In the genomic region with DNA sequence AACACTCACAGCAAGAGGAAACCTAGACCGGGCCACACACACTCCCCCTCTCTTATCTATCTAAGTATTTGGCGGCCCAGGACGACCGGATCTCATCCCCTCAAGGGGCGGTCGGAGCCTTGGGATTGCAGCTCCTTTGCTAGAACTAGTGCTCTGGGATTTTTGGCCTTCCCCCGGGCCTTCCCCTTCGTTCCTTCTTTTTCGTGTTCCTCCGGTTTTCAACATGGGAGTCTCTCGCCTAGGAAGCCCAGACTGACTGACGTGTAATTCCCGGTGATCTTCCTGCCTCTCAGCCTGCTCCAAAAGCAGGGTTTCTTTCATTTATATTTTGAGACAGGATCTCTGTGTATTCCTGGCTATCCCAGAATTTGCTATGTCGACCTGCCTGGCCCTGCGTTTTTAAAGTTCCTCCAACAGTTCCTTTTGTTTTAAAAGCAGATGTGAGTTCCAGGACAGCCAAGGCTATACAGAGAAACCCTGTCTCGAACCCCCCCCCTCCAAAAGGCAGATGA, we compare ENCODE assay signal across 11 mouse cellular contexts. TPM values are rescaled to one million over a fixed set of nuclear protein-coding genes. Genes with fewer than 3 reads are reported as not detected.
DNase-seq lines count a peak whose midpoint lies in the region; ATAC-seq and TF ChIP-seq lines count a peak whose summit lies in the region.
"Not testable (repeated sequence)": the region's sequence is repeated elsewhere in the genome, so short reads cannot be mapped to it uniquely, and the experiment has no call there.
"Had no signal": no experiment of that assay in that cellular context is flagged by ENCODE, and none has a peak within 500 bp of the region (broad histone marks: within the 10 kb centered on the region; RNA-seq: fewer than 3 reads in every experiment).

No protein-coding gene starts in this region.

- not testable (repeated sequence) for H3K36me3 ChIP-seq in embryonic facial prominence, embryonic 14.5 days (ENCODE audit: control insufficient read depth, insufficient read depth, low read length); hindbrain, embryonic 14.5 days (replicated peaks; ENCODE audit: control insufficient read depth, insufficient read depth); liver, postnatal 0 days (replicated peaks; ENCODE audit: insufficient read depth, low read length); myocyte (ENCODE audit: control insufficient read depth, insufficient read depth); stomach, embryonic 16.5 days (ENCODE audit: control insufficient read depth, insufficient read depth, low read length)

- H3K27ac ChIP-seq in embryonic facial prominence, embryonic 14.5 days (replicated peaks; ENCODE audit: low read depth, low read length), result peak overlapping the region; percentile 91
- peak overlapping the region; percentile 95 for H3K27ac ChIP-seq in gastrocnemius, adult 2 months
- peak overlapping the region; percentile 97 for H3K27ac ChIP-seq in hindbrain, embryonic 14.5 days
- H3K27ac ChIP-seq in left cerebral cortex, adult 2 months, result peak overlapping the region; percentile 98
- H3K27ac ChIP-seq in liver, postnatal 0 days (ENCODE audit: low read depth), result peak overlapping the region; percentile 90
- H3K27ac ChIP-seq in stomach, embryonic 16.5 days (ENCODE audit: low read length), result peak overlapping the region; percentile 73

- not testable (repeated sequence) for TF ChIP-seq CTCF in gastrocnemius, adult 2 months (IDR thresholded peaks at IDR 0.05); left cerebral cortex, adult 2 months (IDR thresholded peaks at IDR 0.05); liver, postnatal 0 days (IDR thresholded peaks at IDR 0.05; ENCODE audit: low read depth)

- H3K4me1 ChIP-seq in embryonic facial prominence, embryonic 14.5 days (ENCODE audit: control insufficient read depth, insufficient read depth, low read length); hindbrain, embryonic 14.5 days (replicated peaks; ENCODE audit: control insufficient read depth, insufficient read depth, low read length); liver, postnatal 0 days (ENCODE audit: insufficient read depth); stomach, embryonic 16.5 days (ENCODE audit: control insufficient read depth, insufficient read depth, low read length): not testable (repeated sequence)

- DNase-seq in MN1 (ENCODE audit: low spot score), result peak; percentile 29
- DNase-seq in embryonic facial prominence, embryonic 14.5 days (ENCODE audit: low spot score); gastrocnemius, adult 2 months; hindbrain, embryonic 14.5 days (ENCODE audit: low spot score); left cerebral cortex, adult 2 months (ENCODE audit: extremely low spot score in 1 of 2, low spot score in 2 of 2); liver, postnatal 0 days: not testable (repeated sequence)

- ATAC-seq in embryonic facial prominence, embryonic 14.5 days (ENCODE audit: low read depth); hindbrain, embryonic 14.5 days (ENCODE audit: low FRiP score); liver, postnatal 0 days; stomach, embryonic 16.5 days (ENCODE audit: insufficient read depth, low FRiP score): not testable (repeated sequence)

- H3K4me3 ChIP-seq in embryonic facial prominence, embryonic 14.5 days (ENCODE audit: low read depth, low read length), result peak overlapping the region; percentile 29
- peak overlapping the region; percentile 67 for H3K4me3 ChIP-seq in gastrocnemius, adult 2 months
- H3K4me3 ChIP-seq in hindbrain, embryonic 14.5 days (replicated peaks; ENCODE audit: low read length), result peak overlapping the region; percentile 22
- H3K4me3 ChIP-seq in left cerebral cortex, adult 2 months, result peak overlapping the region; percentile 41
- peak overlapping the region; percentile 39 for H3K4me3 ChIP-seq in liver, postnatal 0 days (ENCODE audit: low read depth, low read length)
- H3K4me3 ChIP-seq in myocyte, result not testable (repeated sequence)
- peak overlapping the region; percentile 32 for H3K4me3 ChIP-seq in stomach, embryonic 16.5 days (replicated peaks; ENCODE audit: low read length)

- peak overlapping the region; percentile 46 for H3K4me2 ChIP-seq in embryonic facial prominence, embryonic 14.5 days (ENCODE audit: low read depth, low read length)
- H3K4me2 ChIP-seq in hindbrain, embryonic 14.5 days (replicated peaks), result peak overlapping the region; percentile 51
- H3K4me2 ChIP-seq in liver, postnatal 0 days (ENCODE audit: low read depth, low read length), result peak overlapping the region; percentile 60
- peak overlapping the region; percentile 51 for H3K4me2 ChIP-seq in myocyte (ENCODE audit: low read depth)
- peak overlapping the region; percentile 45 for H3K4me2 ChIP-seq in stomach, embryonic 16.5 days (ENCODE audit: low read depth, low read length)

- not testable (repeated sequence) for TF ChIP-seq EP300 in liver, postnatal 0 days (IDR thresholded peaks at IDR 0.05; ENCODE audit: low read depth)

- H3K27me3 ChIP-seq in embryonic facial prominence, embryonic 14.5 days (replicated peaks; ENCODE audit: control insufficient read depth, insufficient read depth, low read length); hindbrain, embryonic 14.5 days (ENCODE audit: control insufficient read depth, insufficient read depth, low read length); liver, postnatal 0 days (ENCODE audit: insufficient read depth, low read length); myocyte (ENCODE audit: control insufficient read depth, insufficient read depth, insufficient read length); stomach, embryonic 16.5 days (ENCODE audit: control insufficient read depth, insufficient read depth, low read length): not testable (repeated sequence)

- not testable (repeated sequence) for H3ac ChIP-seq in myocyte (ENCODE audit: control insufficient read depth, insufficient read length)

- H3K79me2 ChIP-seq in myocyte (ENCODE audit: control insufficient read depth, insufficient read depth), result not testable (repeated sequence)

- TF ChIP-seq POLR2A in myocyte (IDR thresholded peaks at IDR 0.05; ENCODE audit: insufficient read length, low read depth), result not testable (repeated sequence)

- WGBS in embryonic facial prominence, embryonic 14.5 days, result 10% methylated on average over 15 of the region's 16 CpGs
- WGBS in hindbrain, embryonic 14.5 days, result 18% methylated on average over 12 of the region's 16 CpGs
- WGBS in liver, postnatal 0 days (ENCODE audit: insufficient replicate concordance), result 19% methylated on average over 12 of the region's 16 CpGs
- WGBS in stomach, embryonic 16.5 days, result 11% methylated on average over 13 of the region's 16 CpGs

- intact Hi-C loops in gastrocnemius, adult 2 months (cut with DNase I); left cerebral cortex, adult 2 months (cut with DNase I): not testable (repeated sequence)

- peak overlapping the region; percentile 64 for H3K9ac ChIP-seq in embryonic facial prominence, embryonic 14.5 days (ENCODE audit: low read depth, low read length)
- H3K9ac ChIP-seq in hindbrain, embryonic 14.5 days, result peak overlapping the region; percentile 65
- peak overlapping the region; percentile 69 for H3K9ac ChIP-seq in liver, postnatal 0 days (replicated peaks)
- peak overlapping the region; percentile 66 for H3K9ac ChIP-seq in stomach, embryonic 16.5 days (ENCODE audit: low read length)

- not testable (repeated sequence) for H3K9me3 ChIP-seq in embryonic facial prominence, embryonic 14.5 days (ENCODE audit: control insufficient read depth, low read length); hindbrain, embryonic 14.5 days (ENCODE audit: control insufficient read depth, low read length); liver, postnatal 0 days (ENCODE audit: low read length); stomach, embryonic 16.5 days (replicated peaks; ENCODE audit: control insufficient read depth, low read length)

RNA-seq across cellular contexts. Expression of a gene that starts 19.0 kb away (rescaled TPM):
- polyA plus RNA-seq in embryonic facial prominence, embryonic 14.5 days (2014; fragmentation: Nextera tagmentation; extraction: Ambion mirVana), result 4.2 and 4.7 TPM in 2 replicates
- 10 to 100 TPM in 1 of 2 experiments, 1 to 10 TPM in 1; 6.7 to 13.1 TPM for total RNA-seq in gastrocnemius, adult 2 months (2021)
- polyA plus RNA-seq in hindbrain, embryonic 14.5 days (2014; fragmentation: Nextera tagmentation; extraction: Ambion mirVana), result 5.6 and 5.9 TPM in 2 replicates
- total RNA-seq in left cerebral cortex, adult 2 months (2021), result 10 to 100 TPM; 33.5 to 50.4 TPM
- polyA plus RNA-seq in liver, postnatal 0 days (2015; fragmentation: Nextera tagmentation; extraction: Ambion mirVana), result 3.4 and 4.1 TPM in 2 replicates
- 7.7 TPM for polyA plus RNA-seq in myocyte (2012; fragmentation: generic; extraction: Trizol)
- polyA plus RNA-seq in stomach, embryonic 16.5 days (2015; fragmentation: Nextera tagmentation; extraction: Ambion mirVana), result 8.2 and 8.5 TPM in 2 replicates

RNA-seq across cellular contexts. Expression of a gene that starts 19.3 kb away (rescaled TPM):
- polyA plus RNA-seq in embryonic facial prominence, embryonic 14.5 days (2014; fragmentation: Nextera tagmentation; extraction: Ambion mirVana), result 34.9 and 39.4 TPM in 2 replicates
- 10 to 100 TPM; 24.2 to 27.4 TPM for total RNA-seq in gastrocnemius, adult 2 months (2021)
- polyA plus RNA-seq in hindbrain, embryonic 14.5 days (2014; fragmentation: Nextera tagmentation; extraction: Ambion mirVana), result 13.7 and 16.6 TPM in 2 replicates
- 1 to 10 TPM; 7.8 to 9.5 TPM for total RNA-seq in left cerebral cortex, adult 2 months (2021)
- polyA plus RNA-seq in liver, postnatal 0 days (2015; fragmentation: Nextera tagmentation; extraction: Ambion mirVana), result 7.4 and 8.4 TPM in 2 replicates
- 8.5 TPM for polyA plus RNA-seq in myocyte (2012; fragmentation: generic; extraction: Trizol)
- 39.6 and 40.8 TPM in 2 replicates for polyA plus RNA-seq in stomach, embryonic 16.5 days (2015; fragmentation: Nextera tagmentation; extraction: Ambion mirVana)

RNA-seq across cellular contexts. Expression of a gene that starts 47.3 kb away (rescaled TPM):
- polyA plus RNA-seq in embryonic facial prominence, embryonic 14.5 days (2014; fragmentation: Nextera tagmentation; extraction: Ambion mirVana), result not detected in 2 replicates
- total RNA-seq in gastrocnemius, adult 2 months (2021), result not detected
- polyA plus RNA-seq in hindbrain, embryonic 14.5 days (2014; fragmentation: Nextera tagmentation; extraction: Ambion mirVana), result not detected in 2 replicates
- total RNA-seq in left cerebral cortex, adult 2 months (2021), result not detected
- polyA plus RNA-seq in liver, postnatal 0 days (2015; fragmentation: Nextera tagmentation; extraction: Ambion mirVana), result not detected in 2 replicates
- not detected for polyA plus RNA-seq in myocyte (2012; fragmentation: generic; extraction: Trizol)
- polyA plus RNA-seq in stomach, embryonic 16.5 days (2015; fragmentation: Nextera tagmentation; extraction: Ambion mirVana), result not detected in 2 replicates
- total RNA-seq: adrenal gland, postnatal 4 days; granulocyte monocyte progenitor cell, adult 5-6 weeks had no signal
- polyA plus RNA-seq: C2C12 had no signal
